Mouse (Mus musculus) E14TG2a.4 (cell line): ENCODE measurements around the gene Emc8.

Experiments used
- CTCF ChIP-seq: conservative IDR thresholded peaks from 2 replicates; pipeline ENCODE4 v1.5.1; 2014; ENCODE audit warnings: low read length
- NANOG ChIP-seq: IDR thresholded peaks from 2 replicates; pipeline ENCODE4 v1.6.1; 2014; ENCODE audit warnings: borderline replicate concordance, low read length, mixed read lengths

GRCm38 (mm10) chr8:120657415-120657814 lies 11.0 kb downstream of the Emc8 start:
- TF ChIP-seq CTCF (no peak), NANOG (no peak; the same call in 1 of the 2 replicates)
